Mouse (Mus musculus) fat pad, adult 2 months (tissue): ENCODE measurements at regions not wholly inside any gene's neighbourhood (a gene's known extent, or its start where the extent isn't known, plus 50 kb on each side); places are given as distances from the start of the nearest gene placed in this dataset.

Experiments
- DNase-seq: peaks from one replicate; pipeline ENCODE4 v3.0.0-alpha.2; 2011; ENCODE audit warnings: low read depth, low spot score; ENCODE audit errors: extremely low read depth

GRCm38 (mm10) chr5:119591271-119591670, 79.2 kb upstream of the Tbx3 start:
- DNase-seq, result no peak

- no peak for DNase-seq
Measured at GRCm38 (mm10) chr5:119592891-119593290, 77.6 kb upstream of the Tbx3 start.

DNA sequence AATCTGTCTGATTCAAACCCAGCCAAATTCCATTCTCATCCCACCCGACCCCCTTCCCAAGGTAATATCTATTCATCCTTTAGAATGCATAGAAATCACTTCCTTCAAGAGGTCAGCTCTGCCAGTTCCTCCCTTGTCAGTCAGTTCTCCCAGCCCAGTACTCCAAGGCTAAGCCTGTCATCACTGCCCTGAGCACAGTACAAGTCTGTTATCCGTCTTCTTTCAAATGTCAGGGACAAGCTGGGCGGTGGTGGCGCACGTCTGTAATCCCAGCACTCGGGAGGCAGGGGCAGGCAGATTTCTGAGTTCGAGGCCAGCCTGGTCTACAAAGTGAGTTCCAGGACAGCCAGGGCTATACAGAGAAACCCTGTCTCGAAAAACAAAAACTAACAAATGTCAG, 75.9 kb upstream of the Tbx3 start:
- DNase-seq, result no peak

DNA sequence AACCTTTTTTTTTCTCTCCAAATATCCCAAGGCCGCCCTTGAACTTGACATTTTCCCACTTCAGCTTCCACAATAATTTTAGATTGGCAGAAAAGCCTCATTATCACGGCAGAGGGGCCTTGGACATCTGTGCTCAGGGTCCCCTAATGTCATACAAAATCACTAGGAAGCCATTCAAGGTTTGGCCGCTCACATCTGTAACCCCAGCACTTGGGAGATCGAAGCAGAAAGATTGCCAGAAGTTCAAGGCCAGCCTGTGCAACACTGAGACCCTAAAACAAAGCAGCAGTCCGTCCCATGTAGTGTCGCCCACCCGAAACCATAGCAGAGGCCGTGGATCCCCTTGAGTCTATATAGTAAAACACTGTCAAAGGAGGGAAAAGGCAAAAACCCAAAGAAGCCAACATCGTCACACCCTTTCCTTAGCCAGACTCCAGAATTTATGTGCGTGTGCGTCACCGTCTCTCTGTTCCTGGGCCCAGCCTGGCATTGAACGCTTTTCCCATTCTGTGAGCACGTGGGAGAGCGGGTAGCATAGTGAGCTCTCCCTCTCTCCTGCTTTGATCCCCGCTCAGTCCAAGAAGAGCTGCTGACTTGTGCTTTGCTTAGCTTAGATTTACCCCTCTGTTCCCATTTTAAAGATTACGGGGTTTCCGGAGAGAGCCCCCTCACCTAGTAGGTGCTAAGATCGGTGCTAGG, 74.0 kb upstream of the Tbx3 start:
- no peak for DNase-seq

- no peak for DNase-seq
Measured at GRCm38 (mm10) chr5:119596994-119597391, 73.5 kb upstream of the Tbx3 start.

GRCm38 (mm10) chr5:119597530-119597929, 72.9 kb upstream of the Tbx3 start:
- no peak for DNase-seq

DNA sequence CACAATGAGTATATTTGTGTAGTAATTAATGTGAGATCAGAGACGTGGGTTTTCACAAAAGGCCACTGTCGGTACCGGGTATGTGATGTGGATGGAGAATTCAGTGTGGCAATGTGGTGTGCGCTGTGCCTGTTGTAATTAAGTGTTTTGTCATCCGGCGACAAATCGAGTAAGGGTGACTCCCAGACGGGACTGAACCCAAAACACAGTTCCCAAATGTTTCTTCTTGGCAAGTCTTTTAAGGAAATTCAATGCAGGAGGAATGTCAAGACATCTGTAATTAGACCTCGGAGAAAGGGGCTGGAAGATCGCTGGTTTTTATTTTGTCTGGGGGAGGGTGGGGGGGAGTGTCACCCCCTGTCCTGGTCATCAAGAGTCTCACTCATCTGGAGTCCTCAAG, 72.3 kb upstream of the Tbx3 start:
- DNase-seq, result no peak

DNA sequence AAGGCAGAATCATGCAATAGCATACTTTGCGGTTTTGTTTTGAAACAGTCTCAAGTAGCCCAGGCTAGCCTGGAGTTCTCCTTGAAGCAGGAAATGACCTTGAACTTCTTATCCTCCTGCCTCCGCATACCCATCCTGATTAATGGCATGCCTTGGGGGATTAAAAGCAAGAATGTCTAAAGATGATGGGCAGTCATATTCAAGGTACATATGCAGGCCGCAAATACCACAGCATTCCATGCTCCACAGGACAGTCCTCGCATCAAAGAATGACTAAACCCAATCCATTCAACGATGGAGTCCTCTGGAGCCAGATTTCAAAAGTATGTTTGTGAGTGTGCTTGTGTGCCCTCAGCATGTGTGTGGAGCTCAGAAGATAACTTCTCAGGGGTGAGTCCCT, 69.1 kb upstream of the Tbx3 start:
- no peak for DNase-seq

DNA sequence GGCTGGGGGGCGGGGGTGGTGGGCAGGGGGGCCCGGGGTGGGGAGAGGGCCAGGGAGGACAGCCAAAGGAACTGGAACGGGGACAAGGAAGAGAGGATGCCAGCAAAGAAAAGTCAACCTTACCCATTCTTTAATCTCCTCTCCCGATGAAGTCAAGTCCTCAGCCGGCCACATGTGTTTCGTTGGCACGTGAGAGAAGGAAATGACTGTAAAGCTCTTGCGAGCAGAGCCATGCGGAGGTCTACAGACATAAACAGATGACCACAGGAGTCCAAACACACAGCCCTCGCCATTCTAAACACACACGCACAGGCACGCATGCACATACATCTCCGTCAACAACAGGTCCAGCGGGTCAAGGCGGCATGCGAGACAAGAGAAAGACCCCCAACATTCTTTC, 68.5 kb upstream of the Tbx3 start:
- DNase-seq, result no peak

DNA sequence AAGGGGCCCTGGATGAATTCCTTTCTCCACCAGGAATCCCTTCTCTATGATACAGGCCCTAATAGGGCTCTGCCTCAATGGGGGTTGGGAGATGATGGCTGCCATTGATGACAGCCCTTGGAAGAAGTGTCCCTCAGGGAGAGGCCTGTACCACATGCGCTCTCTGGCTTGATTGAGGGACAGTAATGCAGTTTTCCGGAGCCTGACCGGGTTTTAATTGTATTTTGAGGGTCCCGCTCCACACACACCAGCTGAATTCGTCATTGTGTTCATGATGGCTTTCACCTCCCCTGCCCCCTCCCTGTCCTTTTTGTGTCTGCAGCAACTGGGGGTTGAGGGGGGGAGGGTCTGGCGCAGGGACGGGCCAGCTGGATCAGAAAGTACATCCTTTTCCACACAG, 65.0 kb upstream of the Tbx3 start:
- DNase-seq, result no peak

- DNase-seq, result no peak
Measured at GRCm38 (mm10) chr5:119613413-119613812, 57.1 kb upstream of the Tbx3 start.

DNA sequence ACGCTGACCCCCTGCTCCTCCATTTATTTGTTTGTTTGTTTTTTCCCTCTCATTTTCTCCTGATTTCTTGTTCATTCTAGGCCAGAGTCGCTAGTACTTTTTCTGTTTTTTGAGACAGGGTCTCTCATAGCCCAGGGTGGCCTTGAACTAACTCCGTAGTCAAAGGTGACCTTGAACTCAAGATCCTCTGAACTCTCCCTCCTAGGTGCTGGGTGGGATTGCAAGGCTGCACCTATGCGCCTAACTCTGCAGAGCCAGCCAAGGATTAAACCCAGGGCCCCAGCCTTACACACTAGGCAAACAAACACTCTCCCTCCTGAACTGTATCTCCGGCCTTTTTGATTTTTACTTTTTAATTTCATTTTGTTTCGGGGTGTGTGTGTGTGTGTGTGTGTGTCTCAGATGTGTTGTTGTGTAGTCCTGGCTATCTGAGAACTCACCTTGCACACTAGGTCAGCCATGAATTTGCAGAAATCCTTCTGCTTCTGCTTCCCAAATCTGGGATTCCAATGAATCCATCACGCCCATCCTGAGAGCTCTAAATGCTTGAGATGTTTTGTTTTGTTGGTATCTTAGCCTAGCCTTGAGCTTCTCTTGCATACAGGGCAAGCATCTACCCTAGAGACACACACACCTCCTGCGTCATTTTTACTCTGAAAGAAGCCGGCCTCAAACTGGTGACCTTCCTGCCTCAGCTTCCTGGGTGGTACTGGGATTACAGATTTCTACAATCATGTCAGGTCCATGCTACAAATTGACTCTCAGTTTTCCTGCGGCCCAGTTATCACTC, 56.3 kb upstream of the Tbx3 start:
- DNase-seq, result no peak

DNA sequence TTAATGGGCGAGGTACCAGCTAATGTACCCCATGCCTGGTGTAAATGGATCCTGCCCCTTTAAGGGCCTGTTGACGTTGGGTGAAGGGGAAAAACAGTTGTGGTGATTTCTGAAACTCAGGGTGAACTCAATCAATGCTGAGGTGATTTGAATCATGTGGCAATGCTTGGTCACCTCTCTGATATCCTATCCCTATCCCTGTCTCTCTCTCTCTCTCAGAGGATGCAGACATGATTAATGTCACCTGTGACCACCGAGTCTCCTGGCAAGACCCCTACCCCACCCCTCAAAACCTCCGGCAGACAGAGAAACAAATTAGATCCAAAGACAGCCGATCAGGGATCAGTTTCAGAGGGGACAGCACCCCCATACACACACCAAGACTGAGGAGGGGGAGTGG, 54.8 kb upstream of the Tbx3 start:
- DNase-seq, result no peak

DNA sequence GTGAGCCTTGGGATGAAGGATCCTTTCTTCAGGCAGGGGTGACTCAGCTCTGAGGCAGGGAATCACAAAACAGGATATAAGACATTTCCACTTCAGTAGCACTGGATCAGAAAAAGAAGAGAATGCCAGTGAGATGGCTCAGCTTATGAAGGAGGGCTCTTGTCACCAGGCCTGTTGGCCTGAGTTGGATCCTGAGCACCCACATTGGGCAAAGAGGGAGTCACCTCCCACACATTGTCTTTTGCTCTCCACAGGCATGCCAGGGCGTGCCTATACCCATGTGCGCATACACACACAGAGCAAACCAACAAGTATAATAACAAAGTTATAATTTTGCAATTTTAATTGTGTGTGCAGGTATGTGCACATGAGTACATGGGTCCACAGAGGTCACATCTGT, 52.6 kb upstream of the Tbx3 start:
- no peak for DNase-seq

DNA sequence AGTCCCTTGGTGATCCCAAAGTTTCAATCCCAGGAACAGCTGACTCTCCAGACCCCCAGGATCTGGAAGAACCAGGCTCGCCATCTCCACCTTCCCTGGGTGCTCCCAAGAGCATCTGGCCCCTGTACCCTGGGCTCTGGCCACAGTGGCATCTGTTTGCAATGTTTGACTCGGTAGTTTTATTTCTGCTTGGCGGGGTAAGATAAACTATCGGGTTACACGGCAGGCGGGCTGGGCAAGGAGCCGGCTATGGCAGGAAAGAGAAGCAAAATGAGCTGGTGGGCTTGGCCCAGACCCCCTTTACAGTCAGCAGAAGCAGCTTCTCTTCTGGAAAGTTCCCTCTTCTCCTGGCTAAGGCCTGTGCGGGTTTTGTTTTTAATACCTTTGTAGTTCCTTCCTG, 50.6 kb upstream of the Tbx3 start:
- no peak for DNase-seq
